Mouse (Mus musculus) stomach, postnatal 0 days (tissue): ENCODE measurements around the gene Gstp3.

Experiments used
- CTCF ChIP-seq: IDR thresholded peaks from 2 replicates; pipeline ENCODE4 v1.5.1; 2016; ENCODE audit warnings: antibody characterized with exemption, low read depth, mild to moderate bottlenecking, moderate library complexity
- EP300 ChIP-seq: optimal IDR thresholded peaks from 2 replicates; pipeline ENCODE3; 2016; ENCODE audit warnings: antibody characterized with exemption

- TF ChIP-seq EP300 (no peak), CTCF (no peak)
Measured at GRCm38 (mm10) chr19:4052516-4053030, 6.8 kb downstream of the Gstp3 start.
